Mouse (Mus musculus): ENCODE results near the gene Fras1. TPM values are rescaled to one million over a fixed set of nuclear protein-coding genes. Genes with fewer than 3 reads are reported as not detected.

The Fras1 gene
- polyA plus RNA-seq, 1 experiment: 0.22 TPM

DNA sequence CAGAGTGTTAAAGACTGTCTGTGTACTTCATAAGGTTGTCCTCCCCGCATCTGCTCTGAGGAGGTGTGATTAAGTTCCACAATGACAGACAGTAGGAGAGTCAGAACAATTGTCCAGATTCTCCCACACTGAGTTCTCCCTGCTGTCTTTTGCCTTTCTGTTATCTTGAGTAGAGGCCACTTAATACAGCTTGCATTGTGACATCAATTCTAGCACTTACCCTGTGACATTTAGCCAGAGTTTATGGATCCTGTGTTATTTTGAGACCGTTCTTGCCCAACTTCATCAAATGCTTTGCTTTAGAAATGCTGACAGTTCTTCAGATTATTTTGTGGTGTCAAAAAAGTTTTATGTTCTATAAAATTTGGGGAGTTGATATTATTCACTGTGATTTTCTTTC lies 81.5 kb downstream of the Fras1 start:
- H3K27ac ChIP-seq (ENCODE audit: control insufficient read depth, insufficient read depth, low read depth, low read length): no peak overlapping the region
- H3K4me1 ChIP-seq (ENCODE audit: control insufficient read depth, insufficient read depth, low read length): no peaks in the 10 kb centered on the region
- H3K27me3 ChIP-seq (ENCODE audit: control insufficient read depth, insufficient read depth, low read length): no peaks in the 10 kb centered on the region
- no peak overlapping the region for H3K4me3 ChIP-seq (ENCODE audit: control insufficient read depth, low read depth, low read length)
- no peak for TF ChIP-seq POLR2A (IDR thresholded peaks at IDR 0.05; ENCODE audit: control insufficient read depth, low read depth, low read length)
- TF ChIP-seq CTCF (IDR thresholded peaks at IDR 0.05; ENCODE audit: control insufficient read depth, insufficient read depth, insufficient replicate concordance, low read depth, low read length): no peak
- H3K36me3 ChIP-seq (ENCODE audit: control insufficient read depth, insufficient read depth, low read length): no peaks in the 10 kb centered on the region

GRCm38 (mm10) chr5:96457436-96457958 lies 83.7 kb downstream of the Fras1 start:
- H3K36me3 ChIP-seq (ENCODE audit: control insufficient read depth, insufficient read depth, low read length): no peaks in the 10 kb centered on the region
- no peaks in the 10 kb centered on the region for H3K27me3 ChIP-seq (ENCODE audit: control insufficient read depth, insufficient read depth, low read length)
- no peak for TF ChIP-seq CTCF (IDR thresholded peaks at IDR 0.05; ENCODE audit: control insufficient read depth, insufficient read depth, insufficient replicate concordance, low read depth, low read length)
- no peak for TF ChIP-seq POLR2A (IDR thresholded peaks at IDR 0.05; ENCODE audit: control insufficient read depth, low read depth, low read length)
- H3K4me3 ChIP-seq (ENCODE audit: control insufficient read depth, low read depth, low read length): no peak overlapping the region
- no peaks in the 10 kb centered on the region for H3K4me1 ChIP-seq (ENCODE audit: control insufficient read depth, insufficient read depth, low read length)
- no peak overlapping the region for H3K27ac ChIP-seq (ENCODE audit: control insufficient read depth, insufficient read depth, low read depth, low read length)

DNA sequence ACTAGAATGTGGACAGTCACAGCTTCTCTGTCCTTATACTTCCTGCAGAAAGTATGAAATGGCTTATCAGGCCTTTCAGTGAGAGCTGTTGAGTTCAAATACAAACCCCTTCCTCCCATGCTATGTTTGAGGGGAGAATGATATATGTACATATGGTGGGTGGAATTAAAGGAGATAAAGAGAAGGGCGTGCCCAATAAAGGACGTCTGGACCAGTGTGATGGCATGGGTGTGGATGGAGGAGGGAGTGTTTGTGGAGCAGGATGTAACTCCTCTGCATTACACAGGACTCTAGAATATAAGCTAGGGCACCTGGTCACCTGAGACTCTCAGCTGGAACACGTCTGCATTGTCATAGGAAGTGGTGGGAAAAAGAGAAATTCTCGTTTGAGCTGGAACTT lies 85.8 kb downstream of the Fras1 start:
- Histone ChIP-seq H3K27me3 (ENCODE audit: control insufficient read depth, insufficient read depth, low read length) (no peaks in the 10 kb centered on the region), H3K4me3 (ENCODE audit: control insufficient read depth, low read depth, low read length) (no peak overlapping the region), H3K4me1 (ENCODE audit: control insufficient read depth, insufficient read depth, low read length) (no peaks in the 10 kb centered on the region), H3K27ac (ENCODE audit: control insufficient read depth, insufficient read depth, low read depth, low read length) (no peak overlapping the region), H3K36me3 (ENCODE audit: control insufficient read depth, insufficient read depth, low read length) (no peaks in the 10 kb centered on the region)
- no peak for TF ChIP-seq CTCF (IDR thresholded peaks at IDR 0.05; ENCODE audit: control insufficient read depth, insufficient read depth, insufficient replicate concordance, low read depth, low read length)

- Histone ChIP-seq H3K36me3 (ENCODE audit: control insufficient read depth, insufficient read depth, low read length) (no peaks in the 10 kb centered on the region), H3K4me1 (ENCODE audit: control insufficient read depth, insufficient read depth, low read length) (no peaks in the 10 kb centered on the region), H3K27ac (ENCODE audit: control insufficient read depth, insufficient read depth, low read depth, low read length) (no peak overlapping the region), H3K27me3 (ENCODE audit: control insufficient read depth, insufficient read depth, low read length) (no peaks in the 10 kb centered on the region), H3K4me3 (ENCODE audit: control insufficient read depth, low read depth, low read length) (no peak overlapping the region)
- TF ChIP-seq CTCF (IDR thresholded peaks at IDR 0.05; ENCODE audit: control insufficient read depth, insufficient read depth, insufficient replicate concordance, low read depth, low read length): no peak
- TF ChIP-seq POLR2A (IDR thresholded peaks at IDR 0.05; ENCODE audit: control insufficient read depth, low read depth, low read length): no peak
Measured at GRCm38 (mm10) chr5:96462197-96462596, 88.4 kb downstream of the Fras1 start.

DNA sequence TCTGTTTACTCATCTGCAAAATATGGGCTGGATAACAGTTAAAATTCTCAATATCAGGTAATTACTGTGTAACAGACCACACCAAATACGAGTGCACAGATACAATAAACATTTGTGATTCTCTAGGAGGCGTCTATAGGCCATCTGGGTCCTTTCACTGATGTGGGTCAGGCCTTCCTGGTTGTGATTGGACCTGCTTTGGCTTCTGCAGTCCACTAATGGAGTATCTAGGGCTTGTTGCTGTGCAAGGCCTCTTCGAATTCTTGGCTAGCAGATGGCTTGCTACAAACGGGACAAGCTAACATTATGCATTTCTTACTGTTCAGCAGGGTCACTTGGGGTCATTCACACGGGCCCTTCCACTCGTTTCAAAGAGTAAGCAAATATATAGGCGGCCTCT lies 92.7 kb downstream of the Fras1 start:
- H3K4me1 ChIP-seq (ENCODE audit: control insufficient read depth, insufficient read depth, low read length): no peaks in the 10 kb centered on the region
- H3K27me3 ChIP-seq (ENCODE audit: control insufficient read depth, insufficient read depth, low read length): no peaks in the 10 kb centered on the region
- H3K27ac ChIP-seq (ENCODE audit: control insufficient read depth, insufficient read depth, low read depth, low read length): no peak overlapping the region
- no peak for TF ChIP-seq CTCF (IDR thresholded peaks at IDR 0.05; ENCODE audit: control insufficient read depth, insufficient read depth, insufficient replicate concordance, low read depth, low read length)
- no peak for TF ChIP-seq POLR2A (IDR thresholded peaks at IDR 0.05; ENCODE audit: control insufficient read depth, low read depth, low read length)
- H3K36me3 ChIP-seq (ENCODE audit: control insufficient read depth, insufficient read depth, low read length): no peaks in the 10 kb centered on the region
- no peak overlapping the region for H3K4me3 ChIP-seq (ENCODE audit: control insufficient read depth, low read depth, low read length)

DNA sequence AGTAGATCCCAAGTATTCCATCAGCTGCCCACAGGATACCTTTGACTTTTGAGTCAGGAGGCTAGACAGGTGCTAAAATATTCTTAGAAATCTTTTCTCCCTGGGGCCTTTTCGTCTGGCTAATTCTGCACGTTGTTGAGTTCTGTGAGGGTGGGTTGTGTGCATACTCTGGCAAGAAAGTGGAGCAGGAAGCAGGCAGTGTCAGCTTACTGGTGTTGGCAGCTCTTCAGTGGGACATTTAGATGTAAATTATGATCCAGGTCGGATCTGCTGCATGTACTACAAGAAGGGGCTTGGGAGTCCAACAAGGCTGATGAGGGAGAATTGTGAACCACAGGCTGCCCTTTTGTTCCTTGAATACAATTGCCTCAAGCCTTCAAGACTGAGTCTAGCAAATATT lies 98.2 kb downstream of the Fras1 start:
- no peak overlapping the region for H3K27ac ChIP-seq (ENCODE audit: control insufficient read depth, insufficient read depth, low read depth, low read length)
- TF ChIP-seq CTCF (IDR thresholded peaks at IDR 0.05; ENCODE audit: control insufficient read depth, insufficient read depth, insufficient replicate concordance, low read depth, low read length) (no peak), POLR2A (IDR thresholded peaks at IDR 0.05; ENCODE audit: control insufficient read depth, low read depth, low read length) (no peak)
- no peak overlapping the region for H3K4me3 ChIP-seq (ENCODE audit: control insufficient read depth, low read depth, low read length)
- H3K27me3 ChIP-seq (ENCODE audit: control insufficient read depth, insufficient read depth, low read length): no peaks in the 10 kb centered on the region
- H3K36me3 ChIP-seq (ENCODE audit: control insufficient read depth, insufficient read depth, low read length): no peaks in the 10 kb centered on the region
- H3K4me1 ChIP-seq (ENCODE audit: control insufficient read depth, insufficient read depth, low read length): no peaks in the 10 kb centered on the region

DNA sequence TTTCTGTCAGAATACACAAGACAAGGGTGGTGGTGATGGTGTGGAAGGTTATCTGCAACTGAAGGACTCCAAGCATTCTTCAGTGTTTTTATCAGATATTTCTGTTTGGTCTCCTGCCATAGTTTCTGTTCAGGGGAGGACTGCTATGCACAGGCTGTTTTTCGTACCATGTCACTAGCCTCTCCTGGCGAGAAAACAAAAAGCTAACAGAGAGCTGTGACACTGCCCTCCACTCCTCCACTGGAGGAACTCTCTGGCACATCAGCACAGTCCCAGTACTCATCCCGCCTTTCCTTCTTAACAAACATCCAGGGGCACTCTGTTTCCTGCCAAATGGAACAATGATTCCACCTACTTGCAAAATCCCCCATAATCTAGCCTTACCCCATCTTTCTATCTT lies 101.7 kb downstream of the Fras1 start:
- no peak for TF ChIP-seq CTCF (IDR thresholded peaks at IDR 0.05; ENCODE audit: control insufficient read depth, insufficient read depth, insufficient replicate concordance, low read depth, low read length)
- no peak for TF ChIP-seq POLR2A (IDR thresholded peaks at IDR 0.05; ENCODE audit: control insufficient read depth, low read depth, low read length)
- H3K27me3 ChIP-seq (ENCODE audit: control insufficient read depth, insufficient read depth, low read length): no peaks in the 10 kb centered on the region

GRCm38 (mm10) chr5:96479003-96479402 lies 105.2 kb downstream of the Fras1 start:
- TF ChIP-seq CTCF (IDR thresholded peaks at IDR 0.05; ENCODE audit: control insufficient read depth, insufficient read depth, insufficient replicate concordance, low read depth, low read length) (no peak), POLR2A (IDR thresholded peaks at IDR 0.05; ENCODE audit: control insufficient read depth, low read depth, low read length) (no peak)
- no peaks in the 10 kb centered on the region for H3K27me3 ChIP-seq (ENCODE audit: control insufficient read depth, insufficient read depth, low read length)
- no peak overlapping the region for H3K27ac ChIP-seq (ENCODE audit: control insufficient read depth, insufficient read depth, low read depth, low read length)
- H3K4me1 ChIP-seq (ENCODE audit: control insufficient read depth, insufficient read depth, low read length): no peaks in the 10 kb centered on the region
- no peaks in the 10 kb centered on the region for H3K36me3 ChIP-seq (ENCODE audit: control insufficient read depth, insufficient read depth, low read length)
- H3K4me3 ChIP-seq (ENCODE audit: control insufficient read depth, low read depth, low read length): no peak overlapping the region

More for the DNA sequence above, 101.7 kb downstream of the Fras1 start:
- Histone ChIP-seq H3K36me3 (ENCODE audit: control insufficient read depth, insufficient read depth, low read length) (no peaks in the 10 kb centered on the region), H3K27ac (ENCODE audit: control insufficient read depth, insufficient read depth, low read depth, low read length) (no peak overlapping the region), H3K4me1 (ENCODE audit: control insufficient read depth, insufficient read depth, low read length) (no peaks in the 10 kb centered on the region), H3K4me3 (ENCODE audit: control insufficient read depth, low read depth, low read length) (no peak overlapping the region)

Measured in testis, adult 2 months (tissue).